Mouse (Mus musculus) heart, embryonic 15.5 days (tissue): ENCODE measurements around the gene Nacc2. TPM values are rescaled to one million over a fixed set of nuclear protein-coding genes. Genes with fewer than 3 reads are reported as not detected.

Source experiments
- ATAC-seq: fragments of 200-750 bp; cut with Nextera tagmentation; replicated peaks from 2 replicates; pipeline ENCODE4 v1.8.0; 2017; ENCODE audit warnings: low read depth, moderate TSS enrichment; ENCODE audit not compliant: insufficient number of reproducible peaks, insufficient read depth, low FRiP score
- H3K27ac ChIP-seq: fragments of 300-500 bp; sonication (generic); 2 replicates; pipeline ENCODE4 v1.5.1; 2015; ENCODE audit warnings: mild to moderate bottlenecking, inconsistent platforms
- H3K27me3 ChIP-seq: fragments of 300-500 bp; sonication (generic); 2 replicates; pipeline ENCODE4 v1.6.1; 2015; ENCODE audit warnings: inconsistent platforms
- H3K36me3 ChIP-seq: fragments of 300-500 bp; sonication (generic); 2 replicates; pipeline ENCODE4 v1.6.1; 2015; ENCODE audit warnings: mild to moderate bottlenecking, inconsistent platforms
- H3K4me1 ChIP-seq: fragments of 300-500 bp; sonication (generic); replicated peaks from 2 replicates; pipeline ENCODE4 v1.6.1; 2015; ENCODE audit warnings: inconsistent platforms
- H3K4me2 ChIP-seq: fragments of 300-500 bp; sonication (generic); 2 replicates; pipeline ENCODE4 v1.6.1; 2015; ENCODE audit warnings: inconsistent platforms, mild to moderate bottlenecking, moderate library complexity
- H3K4me3 ChIP-seq: fragments of 300-500 bp; sonication (generic); 2 replicates; pipeline ENCODE4 v1.5.1; 2015; ENCODE audit warnings: mild to moderate bottlenecking, inconsistent platforms
- H3K9ac ChIP-seq: fragments of 300-500 bp; sonication (generic); 2 replicates; pipeline ENCODE4 v1.6.1; 2015; ENCODE audit warnings: mild to moderate bottlenecking, inconsistent platforms
- H3K9me3 ChIP-seq: fragments of 300-500 bp; sonication (generic); replicated peaks from 2 replicates; pipeline ENCODE4 v1.6.1; 2016; ENCODE audit warnings: inconsistent platforms
- WGBS: fragments of 180-500 bp; shearing (Covaris S2); methylation state at CpG from one replicate; pipeline ENCODE4 v1.1.7; 2015; ENCODE audit warnings: mixed read lengths; 5-methylcytosine and 5-hydroxymethylcytosine counted together
- polyA plus RNA-seq: library from polyadenylated mRNA; unstranded; fragments of >200 nt; fragmentation: Nextera tagmentation; extraction: Ambion mirVana; gene quantifications from 2 replicates; pipeline ENCODE4 v1.2.1, GENCODE M21; 2015

The Nacc2 gene
- polyA plus RNA-seq, 1 experiment from 2014 or later, result 5.2 TPM

DNA sequence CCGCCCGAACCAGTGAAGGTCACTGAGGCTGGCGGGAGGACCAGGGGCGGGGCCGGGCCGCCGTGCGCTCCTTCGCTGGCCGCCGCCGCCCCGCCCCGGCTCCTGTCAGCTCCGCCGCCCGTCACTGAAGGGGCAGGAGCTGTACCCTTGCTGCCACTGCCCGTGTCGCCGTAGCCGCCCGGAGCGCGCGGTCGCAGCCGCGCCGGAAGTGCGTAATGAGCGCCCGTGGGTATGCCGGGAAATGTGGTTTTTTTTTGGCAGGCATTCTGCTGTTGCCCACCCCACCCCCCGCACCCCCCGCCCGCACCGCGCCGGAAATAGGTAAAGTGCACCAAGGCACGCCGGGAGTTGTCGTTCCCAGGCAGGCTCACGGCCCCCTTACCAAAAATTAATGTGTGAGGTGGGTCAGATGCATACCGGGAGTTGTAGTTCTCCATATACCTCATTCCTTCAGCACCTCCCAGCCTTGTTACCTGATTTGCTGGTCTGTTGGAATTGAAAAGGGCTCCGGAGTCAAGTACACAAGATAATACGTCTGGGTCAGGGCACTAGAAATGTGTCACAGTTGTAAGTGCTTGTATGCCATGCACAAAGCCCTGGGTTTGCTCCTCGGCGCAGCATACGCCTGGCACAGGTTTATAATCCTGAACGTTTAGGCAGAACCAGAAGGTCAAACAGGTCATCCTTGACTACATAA lies 101.3 kb downstream of the Nacc2 start, which contains the start of gene Ubac1:
Gene Ubac1 (minus strand): TSS at position 187 of the 697 bp plus-strand sequence.
- Histone ChIP-seq H3K27ac (peak within 1 kb of the TSS; percentile 97), H3K9me3 (no peaks in the 10 kb centered on the region), H3K4me2 (peak within 1 kb of the TSS; percentile 84), H3K4me3 (peak within 1 kb of the TSS; percentile 91), H3K36me3 (no peaks in the 10 kb centered on the region), H3K9ac (peak within 1 kb of the TSS; percentile 82), H3K27me3 (no peaks in the 10 kb centered on the region), H3K4me1 (peaks cover 35% of the 10 kb centered on the region)
- peak; percentile 94 for ATAC-seq
- 5% methylated on average over 50 of the region's 50 CpGs for WGBS

DNA sequence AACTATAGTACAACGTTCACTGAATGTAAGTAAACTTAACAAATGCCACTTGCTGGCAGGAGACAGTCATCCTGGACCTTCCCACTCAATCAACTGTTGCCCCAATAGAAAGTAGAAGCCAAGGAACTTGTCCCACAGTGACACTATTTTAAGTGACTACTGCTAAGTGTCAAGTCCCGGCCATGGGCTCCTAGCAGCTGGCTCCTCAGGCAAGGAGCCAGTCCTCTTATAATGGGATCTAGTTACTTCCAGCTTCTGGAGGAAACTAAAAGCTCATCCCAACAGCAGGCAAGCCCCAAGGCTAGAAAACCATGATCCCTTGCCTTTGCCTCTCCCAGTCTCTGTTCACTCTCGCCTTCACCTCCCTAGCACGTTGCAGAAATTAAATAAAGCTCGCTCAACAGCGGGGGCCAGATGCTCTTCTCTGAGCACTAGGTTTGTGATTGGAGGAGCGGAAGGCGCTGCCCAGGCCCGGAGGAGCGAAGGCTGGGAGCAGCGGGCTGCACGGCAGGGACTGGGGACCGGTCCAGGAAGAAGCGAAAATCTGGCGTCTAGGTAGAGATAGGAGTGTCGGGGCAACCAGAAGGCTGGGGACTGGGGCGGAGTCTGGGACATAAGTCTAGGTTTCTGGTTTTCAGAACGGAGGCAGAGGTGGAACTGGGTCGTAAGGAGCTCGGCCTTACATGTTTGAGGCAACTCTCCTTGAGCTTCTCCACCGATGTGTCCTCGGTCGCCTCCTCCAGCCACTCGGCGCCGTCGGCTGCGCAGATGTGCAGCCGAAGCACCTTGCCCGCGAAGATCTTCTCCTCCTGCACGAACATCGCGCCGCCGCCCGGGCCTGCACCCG lies 102.1 kb downstream of the Nacc2 start:
- Histone ChIP-seq H3K27me3 (no peaks in the 10 kb centered on the region), H3K4me2 (peak overlapping the region; percentile 84), H3K36me3 (peaks cover 2% of the 10 kb centered on the region; the same call in 1 of the 2 replicates), H3K27ac (peak overlapping the region; percentile 97), H3K9ac (peak overlapping the region; percentile 82), H3K9me3 (no peaks in the 10 kb centered on the region), H3K4me1 (peaks cover 35% of the 10 kb centered on the region), H3K4me3 (peak overlapping the region; percentile 91)
- WGBS, result 2% methylated on average over 38 of the region's 38 CpGs
- ATAC-seq, result peak; percentile 56

DNA sequence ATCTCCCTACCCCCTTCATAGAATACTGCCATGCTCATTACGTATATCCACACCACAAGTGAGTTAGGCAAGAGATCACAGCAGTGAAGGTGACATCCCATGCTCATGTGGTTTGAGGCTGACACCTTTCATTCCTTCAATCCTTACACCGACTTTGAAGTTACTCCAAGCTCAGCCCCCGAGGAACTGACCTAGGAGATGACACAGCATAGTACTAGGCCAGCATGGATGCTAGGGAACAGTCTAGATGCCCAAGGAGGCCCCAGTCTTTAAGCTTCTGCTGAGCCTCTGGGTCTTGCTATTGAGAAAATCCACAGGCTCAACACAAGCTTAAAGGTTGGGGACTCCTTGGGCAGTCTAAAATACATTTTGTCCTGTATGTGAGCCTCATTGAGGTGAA lies 103.1 kb downstream of the Nacc2 start:
- Histone ChIP-seq H3K36me3 (peaks cover 12% of the 10 kb centered on the region; the same call in 1 of the 2 replicates), H3K4me1 (peaks cover 35% of the 10 kb centered on the region), H3K9me3 (no peaks in the 10 kb centered on the region), H3K9ac (peak overlapping the region; percentile 82; the same call in 1 of the 2 replicates), H3K4me2 (peak overlapping the region; percentile 84), H3K27ac (peak overlapping the region; percentile 97), H3K27me3 (no peaks in the 10 kb centered on the region), H3K4me3 (peak overlapping the region; percentile 91)
- no peak for ATAC-seq
- WGBS, result 70% methylated on average over 3 of the region's 3 CpGs

DNA sequence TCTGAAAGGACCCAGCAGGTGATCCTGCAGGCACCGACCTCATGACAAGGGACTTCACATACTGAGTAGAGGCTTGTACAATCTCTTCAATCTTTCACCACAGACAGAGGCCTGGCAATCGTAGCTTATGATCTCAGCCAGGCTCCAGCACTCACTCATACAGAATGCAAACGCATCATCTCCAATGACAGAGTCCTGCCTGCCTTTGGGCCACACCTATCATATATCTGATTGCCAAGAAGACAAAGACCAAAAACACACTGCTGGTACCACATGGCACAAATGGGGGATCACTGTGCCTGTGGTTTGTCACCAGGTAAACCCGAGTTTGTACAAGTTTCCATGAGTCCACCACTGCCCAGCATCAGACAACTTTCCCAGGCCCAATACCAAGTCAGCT lies 105.7 kb downstream of the Nacc2 start:
- Histone ChIP-seq H3K27ac (no peak overlapping the region), H3K36me3 (peaks cover 37% of the 10 kb centered on the region), H3K4me1 (peaks cover 35% of the 10 kb centered on the region), H3K4me2 (no peak overlapping the region), H3K4me3 (no peak overlapping the region), H3K27me3 (no peaks in the 10 kb centered on the region), H3K9me3 (no peaks in the 10 kb centered on the region), H3K9ac (no peak overlapping the region)
- WGBS, result 64% methylated on average over 4 of the region's 4 CpGs
- ATAC-seq, result no peak

DNA sequence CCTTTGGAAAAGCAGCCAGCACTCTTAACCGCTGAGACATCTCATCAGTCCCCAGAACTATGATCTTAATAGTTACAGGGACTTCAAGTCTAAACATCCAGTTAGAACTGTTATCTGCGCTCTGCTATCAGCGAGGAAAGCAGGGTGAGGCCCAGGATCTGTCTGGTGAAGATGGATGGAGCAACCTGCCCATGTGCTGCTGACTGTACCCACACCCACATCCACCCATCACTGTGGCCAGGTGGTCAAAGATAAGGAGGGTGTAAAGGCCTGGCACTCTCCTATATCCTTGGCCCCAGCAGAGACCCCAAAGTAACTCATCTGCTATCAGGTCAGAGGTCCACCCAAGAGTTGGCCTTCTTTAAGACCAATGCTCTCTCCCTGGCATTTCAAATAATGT lies 109.3 kb downstream of the Nacc2 start:
- no peak overlapping the region for H3K9ac ChIP-seq
- H3K27me3 ChIP-seq, result no peaks in the 10 kb centered on the region
- H3K27ac ChIP-seq, result no peak overlapping the region
- WGBS, result 71% methylated on average over 3 of the region's 3 CpGs
- no peak for ATAC-seq
- H3K9me3 ChIP-seq, result no peaks in the 10 kb centered on the region
- H3K4me2 ChIP-seq, result no peak overlapping the region
- peaks cover 15% of the 10 kb centered on the region for H3K4me1 ChIP-seq
- no peak overlapping the region for H3K4me3 ChIP-seq
- peaks cover 74% of the 10 kb centered on the region for H3K36me3 ChIP-seq

DNA sequence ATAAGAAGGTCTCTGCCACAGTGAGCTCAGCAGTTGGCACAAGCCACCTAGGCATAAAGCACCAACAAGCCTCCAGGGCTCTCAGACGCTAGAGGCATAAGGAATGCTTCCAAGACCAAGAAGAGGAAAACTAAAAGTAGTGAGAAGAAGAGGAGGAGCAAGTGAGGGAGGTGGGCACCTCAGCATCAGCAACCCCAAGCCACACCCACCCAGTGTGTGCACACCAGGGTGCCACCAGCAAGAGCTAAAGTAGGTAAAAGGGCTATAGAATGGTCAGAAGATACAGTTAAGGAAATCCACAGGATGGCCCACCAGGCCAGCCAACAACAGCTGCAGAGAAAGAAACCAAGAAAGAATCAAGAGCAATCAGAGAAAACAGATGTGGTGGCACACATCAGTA lies 111.6 kb downstream of the Nacc2 start:
- Histone ChIP-seq H3K27ac (no peak overlapping the region), H3K4me3 (no peak overlapping the region), H3K9ac (no peak overlapping the region), H3K27me3 (no peaks in the 10 kb centered on the region), H3K9me3 (no peaks in the 10 kb centered on the region), H3K36me3 (peaks cover 96% of the 10 kb centered on the region), H3K4me2 (no peak overlapping the region), H3K4me1 (no peaks in the 10 kb centered on the region)
- WGBS, result 82% methylated on average over 1 of the region's 1 CpGs
- ATAC-seq, result no peak

Other genes starting within 250 kb of the Nacc2 start
- gene Camsap1, start 139.9 kb downstream of the Nacc2 start, polyA plus RNA-seq, result 11.6 and 12.8 TPM in 2 replicates
- 105 and 107 TPM in 2 replicates for gene Ubac1, start 101.5 kb downstream of the Nacc2 start, polyA plus RNA-seq
- not detected in 2 replicates for gene Lhx3, start 85.1 kb upstream of the Nacc2 start, polyA plus RNA-seq
- gene Qsox2, start 114.3 kb upstream of the Nacc2 start, polyA plus RNA-seq, result 8.8 and 14.3 TPM in 2 replicates
- gene Ccdc187, start 171.3 kb upstream of the Nacc2 start, polyA plus RNA-seq, result 0.08 and 0.15 TPM in 2 replicates
- gene Gpsm1, start 192.3 kb upstream of the Nacc2 start, polyA plus RNA-seq, result 64.4 and 71.6 TPM in 2 replicates
- gene Dnlz, start 228.9 kb upstream of the Nacc2 start, polyA plus RNA-seq, result 22.1 and 27.9 TPM in 2 replicates
- 0.60 and 1.7 TPM in 2 replicates for gene Card9, start 237.7 kb upstream of the Nacc2 start, polyA plus RNA-seq